Mouse (Mus musculus) stomach, embryonic 15.5 days (tissue): ENCODE data around the gene Zdhhc24. TPM values are rescaled to one million over a fixed set of nuclear protein-coding genes. Genes with fewer than 3 reads are reported as not detected.

Experiments
- ATAC-seq: fragments of 200-750 bp; cut with Nextera tagmentation; 2 replicates; pipeline ENCODE4 v1.8.0; 2017; ENCODE audit warnings: low read depth, moderate number of reproducible peaks, moderate TSS enrichment; ENCODE audit not compliant: insufficient read depth, low FRiP score
- H3K27ac ChIP-seq: fragments of 300-500 bp; sonication (generic); 2 replicates; pipeline ENCODE4 v1.5.1; 2015; ENCODE audit warnings: mild to moderate bottlenecking, inconsistent platforms
- H3K27me3 ChIP-seq: fragments of 300-500 bp; sonication (generic); replicated peaks from 2 replicates; pipeline ENCODE4 v1.6.1; 2015; ENCODE audit warnings: inconsistent platforms
- H3K36me3 ChIP-seq: fragments of 300-500 bp; sonication (generic); 2 replicates; pipeline ENCODE4 v1.6.1; 2015; ENCODE audit warnings: inconsistent platforms
- H3K4me1 ChIP-seq: fragments of 300-500 bp; sonication (generic); 2 replicates; pipeline ENCODE4 v1.6.1; 2015; ENCODE audit warnings: inconsistent platforms
- H3K4me2 ChIP-seq: fragments of 300-500 bp; sonication (generic); 2 replicates; pipeline ENCODE4 v1.6.1; 2015; ENCODE audit warnings: mild to moderate bottlenecking, inconsistent platforms
- H3K4me3 ChIP-seq: fragments of 300-500 bp; sonication (generic); replicated peaks from 2 replicates; pipeline ENCODE4 v1.5.1; 2015; ENCODE audit warnings: inconsistent platforms
- H3K9ac ChIP-seq: fragments of 300-500 bp; sonication (generic); 2 replicates; pipeline ENCODE4 v1.6.1; 2015; ENCODE audit warnings: inconsistent platforms
- H3K9me3 ChIP-seq: fragments of 300-500 bp; sonication (generic); 2 replicates; pipeline ENCODE4 v1.6.1; 2016; ENCODE audit warnings: inconsistent platforms
- WGBS: fragments of 180-500 bp; shearing (Covaris S2); methylation state at CpG from one replicate; pipeline ENCODE4 v1.1.7; 2015; 5-methylcytosine and 5-hydroxymethylcytosine counted together
- polyA plus RNA-seq: library from polyadenylated mRNA; unstranded; fragments of >200 nt; fragmentation: Nextera tagmentation; extraction: Ambion mirVana; gene quantifications from 2 replicates; pipeline ENCODE4 v1.2.1, GENCODE M21; 2015

The Zdhhc24 gene
- 11.4 and 11.6 TPM in 2 replicates for polyA plus RNA-seq

DNA sequence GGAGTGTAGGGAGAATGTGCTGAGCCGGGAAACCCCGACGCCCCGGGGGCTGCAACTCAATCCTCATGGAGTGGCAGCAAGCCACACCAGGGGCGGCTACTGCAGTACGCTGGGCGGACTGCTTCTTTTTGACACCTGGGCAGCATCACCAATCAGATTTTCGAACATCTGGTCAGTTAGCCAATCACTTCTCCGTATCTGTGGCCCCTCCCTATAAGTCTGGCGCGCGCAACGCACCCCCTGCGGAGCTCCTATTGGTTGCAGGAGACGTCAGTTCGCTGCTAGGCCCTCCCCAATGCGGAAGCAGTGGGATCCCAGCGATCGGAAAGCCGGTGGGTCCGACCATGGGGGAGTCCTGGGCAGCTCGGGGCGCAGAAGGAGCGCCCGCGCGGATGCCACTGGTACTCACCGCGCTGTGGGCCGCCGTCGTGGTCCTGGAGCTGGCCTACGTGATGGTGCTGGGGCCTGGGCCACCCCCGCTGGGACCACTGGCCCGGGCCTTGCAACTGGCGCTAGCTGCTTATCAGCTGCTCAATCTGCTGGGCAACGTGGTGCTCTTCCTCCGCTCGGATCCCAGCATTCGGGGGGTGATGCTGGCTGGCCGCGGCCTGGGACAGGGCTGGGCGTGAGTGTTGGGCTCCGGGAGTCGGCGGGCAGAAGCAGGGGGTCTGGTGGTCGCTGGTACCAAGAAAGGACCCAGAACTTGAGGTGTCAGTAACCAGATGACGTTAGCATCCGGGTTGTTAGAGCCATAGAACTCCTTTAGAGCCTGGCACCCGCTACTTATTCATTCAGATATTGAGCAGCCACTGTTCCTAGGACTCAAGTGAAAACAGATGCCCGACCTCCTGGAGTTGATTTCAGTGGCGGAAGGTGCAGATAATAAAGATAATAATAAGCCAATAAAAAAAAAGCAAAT, at the start of gene Zdhhc24:
Zdhhc24 (plus strand) TSS at position 264 of the 919 bp plus-strand sequence.
- peak; percentile 98 for ATAC-seq
- H3K36me3 ChIP-seq: no peaks in the 10 kb centered on the region
- 0 out of 2 replicates have a peak, but pooled peaks cover 4% of the 10 kb centered on the region for H3K27me3 ChIP-seq
- peaks cover 12% of the 10 kb centered on the region for H3K4me1 ChIP-seq
- peak within 1 kb of the TSS; percentile 95 for H3K4me2 ChIP-seq
- H3K9ac ChIP-seq: peak within 1 kb of the TSS; percentile 86
- under 1% methylated on average over 52 of the region's 52 CpGs for WGBS
- H3K27ac ChIP-seq: peak within 1 kb of the TSS; percentile 83
- H3K9me3 ChIP-seq: no peaks in the 10 kb centered on the region
- H3K4me3 ChIP-seq: peak within 1 kb of the TSS; percentile 98

DNA sequence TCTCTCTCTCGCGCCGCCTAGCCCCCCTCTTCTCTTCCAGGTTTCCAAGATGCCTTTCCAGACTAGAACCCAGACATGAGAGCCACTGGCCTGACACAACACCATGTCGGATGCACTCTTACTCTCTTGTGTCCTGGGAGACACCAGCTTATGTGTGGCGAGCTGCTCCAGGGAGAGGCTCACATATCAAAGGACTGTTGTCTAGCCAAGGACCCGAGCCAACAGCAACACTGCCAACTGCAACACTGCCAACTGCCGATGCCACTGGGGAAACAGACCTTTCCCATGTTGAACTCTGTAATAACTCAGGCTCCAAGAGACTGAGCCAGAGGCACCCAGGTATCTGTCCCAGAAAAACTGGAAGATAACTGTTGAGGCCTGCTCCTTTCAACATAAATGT, 49.3 kb upstream of the Zdhhc24 start:
- Histone ChIP-seq H3K27me3 (no peaks in the 10 kb centered on the region), H3K9ac (no peak overlapping the region), H3K4me2 (no peak overlapping the region), H3K4me3 (no peak overlapping the region), H3K4me1 (no peaks in the 10 kb centered on the region), H3K27ac (no peak overlapping the region), H3K9me3 (no peaks in the 10 kb centered on the region), H3K36me3 (peaks cover 18% of the 10 kb centered on the region; the same call in 1 of the 2 replicates)
- 55% methylated on average over 7 of the region's 7 CpGs for WGBS
- ATAC-seq: no peak

DNA sequence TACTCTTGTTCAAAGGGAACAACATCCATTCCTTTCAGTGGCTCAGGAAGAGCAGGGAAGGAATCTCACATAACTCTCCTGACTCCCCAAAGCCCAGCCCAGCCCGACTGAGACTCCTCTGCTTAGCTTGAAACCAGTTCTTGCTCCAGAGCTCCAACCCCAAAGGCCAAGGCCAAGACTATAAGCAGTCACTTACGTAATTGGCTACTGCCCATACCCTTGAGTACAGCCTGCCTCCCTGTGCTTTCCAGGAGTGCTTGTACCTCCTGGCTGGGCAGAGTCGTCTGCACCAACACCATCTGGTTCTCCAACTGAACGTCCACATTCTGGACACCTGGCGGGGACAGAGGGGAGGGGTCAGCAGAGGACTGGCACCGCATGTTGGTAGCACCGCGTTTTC, 44.5 kb upstream of the Zdhhc24 start:
- Histone ChIP-seq H3K36me3 (0 out of 2 replicates have a peak, but pooled peaks cover 9% of the 10 kb centered on the region), H3K4me2 (no peak overlapping the region), H3K27me3 (no peaks in the 10 kb centered on the region), H3K4me1 (peaks cover 9% of the 10 kb centered on the region), H3K9me3 (no peaks in the 10 kb centered on the region), H3K4me3 (no peak overlapping the region), H3K9ac (no peak overlapping the region), H3K27ac (no peak overlapping the region)
- WGBS: 86% methylated on average over 8 of the region's 8 CpGs
- no peak for ATAC-seq

DNA sequence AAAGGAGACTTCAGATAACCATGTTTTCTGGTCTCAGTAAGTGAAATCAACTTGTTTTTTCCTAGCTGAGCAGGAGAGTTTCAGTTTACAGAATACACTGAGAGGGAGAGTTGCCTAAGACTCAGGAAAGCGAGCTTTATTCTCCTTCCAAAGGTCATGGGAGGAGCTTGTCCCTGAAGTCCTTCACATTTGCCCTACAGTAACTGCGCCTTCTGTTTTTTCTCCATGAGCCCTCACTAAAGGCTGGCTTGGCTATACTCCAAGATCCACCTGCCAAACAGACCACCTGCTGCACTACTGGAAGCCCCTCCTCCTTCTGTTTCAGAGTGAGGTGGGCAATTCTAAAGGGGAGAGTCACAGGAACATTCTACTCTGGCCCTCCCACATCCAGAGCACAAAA, 42.4 kb upstream of the Zdhhc24 start:
- 62% methylated on average over 2 of the region's 2 CpGs for WGBS
- Histone ChIP-seq H3K27ac (no peak overlapping the region), H3K4me3 (no peak overlapping the region), H3K4me1 (peaks cover 16% of the 10 kb centered on the region), H3K4me2 (no peak overlapping the region), H3K27me3 (peaks cover 14% of the 10 kb centered on the region), H3K9me3 (no peaks in the 10 kb centered on the region), H3K36me3 (0 out of 2 replicates have a peak, but pooled peaks cover 5% of the 10 kb centered on the region), H3K9ac (no peak overlapping the region)
- no peak for ATAC-seq

DNA sequence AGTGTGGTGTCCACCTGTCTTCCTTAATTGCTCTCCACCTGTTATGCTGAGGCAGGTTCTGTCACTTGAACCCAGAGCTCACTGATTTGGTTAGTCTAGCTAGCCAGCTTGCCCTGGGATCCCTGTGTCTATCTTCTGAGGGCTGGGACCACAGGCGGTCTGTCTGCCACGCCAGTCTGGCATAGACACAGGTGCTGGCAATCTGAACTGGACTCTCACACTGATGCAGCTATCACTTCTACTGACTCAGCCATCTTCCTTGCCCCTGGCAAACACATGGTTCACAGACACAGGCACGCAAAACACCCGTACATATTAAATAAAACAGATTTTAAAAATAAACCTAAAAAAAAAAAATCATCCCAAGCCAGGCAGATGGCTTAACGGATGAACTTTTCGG, 41.4 kb upstream of the Zdhhc24 start:
- H3K9me3 ChIP-seq: no peaks in the 10 kb centered on the region
- H3K4me2 ChIP-seq: no peak overlapping the region
- H3K27me3 ChIP-seq: peaks cover 14% of the 10 kb centered on the region
- H3K9ac ChIP-seq: no peak overlapping the region
- WGBS: 93% methylated on average over 6 of the region's 6 CpGs
- H3K36me3 ChIP-seq: 0 out of 2 replicates have a peak, but pooled peaks cover 5% of the 10 kb centered on the region
- no peak overlapping the region for H3K27ac ChIP-seq
- no peak overlapping the region for H3K4me3 ChIP-seq
- no peak for ATAC-seq
- peaks cover 16% of the 10 kb centered on the region for H3K4me1 ChIP-seq

DNA sequence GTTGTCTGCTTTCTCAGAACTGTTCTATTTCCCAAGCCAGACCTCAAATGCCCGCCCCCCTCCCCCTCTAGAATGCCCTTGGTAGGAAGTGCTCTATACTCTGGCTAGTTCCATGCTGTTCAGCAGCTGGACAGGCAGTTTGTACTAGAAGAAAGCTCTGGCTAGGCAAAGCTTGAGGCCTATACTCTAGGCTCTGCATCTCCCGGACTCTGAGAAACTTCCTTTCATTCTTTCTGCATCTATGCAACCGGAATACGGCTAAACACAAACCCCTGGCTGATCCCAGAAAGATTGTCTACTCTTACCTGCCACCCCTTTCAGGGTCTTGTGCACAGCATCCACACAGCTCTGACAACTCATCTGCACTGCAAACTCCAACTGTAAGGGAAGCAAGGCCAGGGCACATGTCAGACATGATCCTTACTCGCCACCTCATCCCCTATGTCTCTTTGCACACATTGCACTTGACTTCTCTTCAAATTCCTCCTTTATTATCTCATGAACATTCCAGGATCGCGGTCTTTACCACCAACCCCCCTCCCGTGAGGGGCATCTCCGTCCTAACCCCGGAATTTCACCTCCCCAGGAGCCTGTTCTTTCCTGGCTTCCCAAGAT, 39.8 kb upstream of the Zdhhc24 start:
- peaks cover 16% of the 10 kb centered on the region for H3K4me1 ChIP-seq
- 28% methylated on average over 10 of the region's 10 CpGs for WGBS
- peak overlapping the region; percentile 98 for H3K4me2 ChIP-seq
- H3K9me3 ChIP-seq: no peaks in the 10 kb centered on the region
- H3K27ac ChIP-seq: 0 out of 2 replicates have a peak overlapping the region, but pooled peaks have one; percentile 28
- ATAC-seq: no peak; the same call in 1 of the 2 replicates
- peak overlapping the region; percentile 66 for H3K4me3 ChIP-seq
- 0 out of 2 replicates have a peak, but pooled peaks cover 1% of the 10 kb centered on the region for H3K36me3 ChIP-seq
- H3K9ac ChIP-seq: peak overlapping the region; percentile 25; the same call in 1 of the 2 replicates
- H3K27me3 ChIP-seq: peaks cover 14% of the 10 kb centered on the region

DNA sequence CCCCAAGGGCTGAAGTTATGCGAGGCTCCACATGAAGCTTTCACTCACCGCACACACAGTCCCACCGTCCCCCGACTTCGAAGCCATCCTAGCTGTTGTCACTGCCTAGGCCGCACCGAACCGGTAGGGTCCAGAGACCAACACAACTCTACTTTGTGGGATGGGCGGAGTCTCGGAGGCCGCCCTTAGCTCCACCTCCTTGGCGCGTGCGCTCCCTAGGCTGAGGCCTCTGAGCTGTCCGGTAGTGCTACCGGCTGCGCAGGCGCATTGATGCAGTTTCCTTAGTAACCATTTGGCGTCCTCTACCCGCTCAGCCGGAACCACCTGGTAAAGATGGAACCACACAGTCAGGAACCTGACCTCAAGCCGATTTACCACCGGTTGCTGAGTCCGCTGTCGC, 39.3 kb upstream of the Zdhhc24 start, which contains the start of the genes Ccs and Ccdc87:
Ccs (minus strand) TSS at position 184 of the 400 bp plus-strand sequence.
Ccdc87 (plus strand) TSS at position 218 of the 400 bp plus-strand sequence.
- under 1% methylated on average over 25 of the region's 25 CpGs for WGBS
- Histone ChIP-seq H3K9me3 (no peaks in the 10 kb centered on the region), H3K4me2 (peak within 1 kb of the TSS; percentile 98), H3K27me3 (peaks cover 14% of the 10 kb centered on the region), H3K27ac (0 out of 2 replicates have a peak within 1 kb of the TSS, but pooled peaks have one; percentile 28), H3K36me3 (no peaks in the 10 kb centered on the region), H3K9ac (peak within 1 kb of the TSS; percentile 25; the same call in 1 of the 2 replicates), H3K4me3 (peak within 1 kb of the TSS; percentile 66), H3K4me1 (peaks cover 16% of the 10 kb centered on the region)
- ATAC-seq: peak; percentile 98

DNA sequence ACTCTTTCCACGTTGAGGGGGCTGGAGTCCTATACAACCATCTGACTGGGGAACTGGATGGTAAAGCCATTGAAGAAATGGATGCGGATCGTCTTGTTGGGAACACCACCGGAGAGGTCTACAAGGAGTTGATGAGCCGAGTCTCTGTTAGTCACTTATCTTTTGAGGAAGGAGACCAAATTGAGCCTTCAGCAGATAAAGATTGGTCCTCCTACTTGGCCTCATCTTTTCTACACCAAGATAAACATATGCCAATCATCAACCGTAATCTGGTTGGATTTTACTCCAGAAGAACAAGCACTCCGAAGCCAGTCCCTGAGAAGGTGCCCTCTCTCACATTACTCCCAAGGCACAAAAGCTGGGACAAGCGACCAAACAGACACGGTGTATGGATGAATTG, 37.6 kb upstream of the Zdhhc24 start:
- Histone ChIP-seq H3K36me3 (no peaks in the 10 kb centered on the region), H3K9ac (no peak overlapping the region), H3K4me1 (peaks cover 16% of the 10 kb centered on the region), H3K27me3 (peaks cover 14% of the 10 kb centered on the region), H3K4me3 (no peak overlapping the region), H3K27ac (no peak overlapping the region), H3K9me3 (no peaks in the 10 kb centered on the region), H3K4me2 (no peak overlapping the region)
- ATAC-seq: no peak
- 75% methylated on average over 9 of the region's 9 CpGs for WGBS

DNA sequence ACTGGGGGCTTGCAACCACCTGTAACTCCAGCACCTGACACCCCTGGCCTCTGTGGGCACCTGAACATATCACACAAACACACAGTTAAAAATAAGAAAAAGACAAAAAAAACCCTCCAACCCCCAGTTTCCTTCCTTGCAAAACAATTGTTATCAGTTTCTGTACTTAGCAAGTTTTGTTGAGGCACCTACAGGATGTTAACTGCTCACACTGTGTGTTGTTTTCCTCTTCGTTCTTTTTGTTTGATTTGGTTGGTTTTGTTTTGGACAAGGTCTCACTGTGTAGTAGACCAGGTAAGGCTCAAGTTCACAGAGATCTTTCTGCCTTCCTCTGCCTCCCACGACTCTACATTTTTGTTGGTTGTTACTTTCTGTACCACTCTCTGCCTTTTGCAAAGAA, 35.9 kb upstream of the Zdhhc24 start:
- peaks cover 14% of the 10 kb centered on the region for H3K27me3 ChIP-seq
- H3K36me3 ChIP-seq: no peaks in the 10 kb centered on the region
- H3K9ac ChIP-seq: no peak overlapping the region
- no peak overlapping the region for H3K4me2 ChIP-seq
- no peaks in the 10 kb centered on the region for H3K9me3 ChIP-seq
- no peak overlapping the region for H3K4me3 ChIP-seq
- H3K27ac ChIP-seq: no peak overlapping the region
- 62% methylated on average over 2 of the region's 2 CpGs for WGBS
- H3K4me1 ChIP-seq: peaks cover 16% of the 10 kb centered on the region
- ATAC-seq: no peak

DNA sequence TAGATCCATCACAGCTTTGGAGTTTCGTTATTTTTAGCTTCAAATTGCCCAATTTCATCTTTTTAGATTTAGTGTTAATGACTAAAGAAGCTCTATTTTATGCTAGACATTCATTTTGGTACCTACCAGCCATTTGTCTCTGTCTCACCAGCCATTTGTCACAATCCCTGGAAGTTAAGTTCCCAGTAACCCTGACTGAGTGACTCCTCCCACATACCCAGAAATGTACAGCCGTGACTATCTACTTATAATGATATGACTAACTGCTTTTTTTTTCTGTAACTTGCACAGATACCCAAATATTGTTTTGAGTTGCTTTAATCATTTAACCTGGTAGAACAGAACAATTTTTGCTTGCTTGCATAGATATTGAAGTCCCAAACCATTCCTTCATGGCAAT, 32.6 kb upstream of the Zdhhc24 start:
- no peaks in the 10 kb centered on the region for H3K9me3 ChIP-seq
- H3K27ac ChIP-seq: no peak overlapping the region
- no peak overlapping the region for H3K9ac ChIP-seq
- H3K4me2 ChIP-seq: no peak overlapping the region
- no peaks in the 10 kb centered on the region for H3K4me1 ChIP-seq
- no peaks in the 10 kb centered on the region for H3K36me3 ChIP-seq
- H3K27me3 ChIP-seq: peaks cover 2% of the 10 kb centered on the region; the same call in 1 of the 2 replicates
- no peak for ATAC-seq
- WGBS: 58% methylated on average over 2 of the region's 2 CpGs
- H3K4me3 ChIP-seq: no peak overlapping the region

DNA sequence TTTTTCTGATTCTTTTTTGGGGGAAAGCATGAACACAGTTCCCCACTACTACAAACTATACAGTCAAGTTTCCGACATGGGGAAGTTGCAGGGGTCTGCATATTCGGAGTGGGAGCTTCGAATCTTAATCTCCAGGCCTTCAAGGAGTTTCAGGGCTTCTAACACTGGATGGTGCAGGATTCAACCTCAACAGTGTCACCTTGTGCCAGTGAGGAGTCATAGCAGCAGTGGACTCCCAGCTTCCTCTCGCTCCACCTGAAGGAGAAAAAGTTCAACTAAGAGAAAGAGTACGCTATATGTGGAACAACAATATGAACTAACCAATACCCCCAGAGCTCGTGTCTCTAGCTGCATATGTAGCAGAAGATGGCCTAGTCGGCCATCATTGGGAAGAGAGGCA, 31.0 kb upstream of the Zdhhc24 start:
- Histone ChIP-seq H3K9me3 (no peaks in the 10 kb centered on the region), H3K27me3 (no peaks in the 10 kb centered on the region), H3K9ac (no peak overlapping the region), H3K4me1 (no peaks in the 10 kb centered on the region), H3K4me2 (no peak overlapping the region), H3K4me3 (no peak overlapping the region), H3K36me3 (no peaks in the 10 kb centered on the region), H3K27ac (no peak overlapping the region)
- WGBS: 29% methylated on average over 7 of the region's 7 CpGs
- no peak for ATAC-seq
